Mouse (Mus musculus) layer of hippocampus, adult 9-10 months (tissue): Measurements from ENCODE around the gene Nmu.

Source experiments
- DNase-seq: peaks from one replicate; pipeline ENCODE4 v3.0.0; 2022; ENCODE audit warnings: low spot score

Nmu gene

GRCm38 (mm10) chr5:76363453-76364104 is at the start of gene Nmu:
TSS of gene Nmu (minus strand) at chr5:76363788.
- no peak for DNase-seq

GRCm38 (mm10) chr5:76411697-76412096 is 48.1 kb upstream of the Nmu start:
- no peak for DNase-seq

- no peak for DNase-seq
Measured at GRCm38 (mm10) chr5:76394382-76394781, 30.8 kb upstream of the Nmu start.

- no peak for DNase-seq
Measured at GRCm38 (mm10) chr5:76389041-76389795, 25.6 kb upstream of the Nmu start.

- no peak for DNase-seq
Measured at GRCm38 (mm10) chr5:76388474-76388873, 24.9 kb upstream of the Nmu start.

- DNase-seq, result no peak
Measured at GRCm38 (mm10) chr5:76383673-76384072, 20.1 kb upstream of the Nmu start.

GRCm38 (mm10) chr5:76381836-76382235 is 18.2 kb upstream of the Nmu start:
- no peak for DNase-seq

- DNase-seq, result no peak
Measured at GRCm38 (mm10) chr5:76379216-76379615, 15.6 kb upstream of the Nmu start.

GRCm38 (mm10) chr5:76369215-76369840 is 5.7 kb upstream of the Nmu start:
- no peak for DNase-seq

- DNase-seq, result no peak
Measured at GRCm38 (mm10) chr5:76365406-76365805, 1.8 kb upstream of the Nmu start.

GRCm38 (mm10) chr5:76360786-76361185 is 2.8 kb downstream of the Nmu start:
- no peak for DNase-seq

GRCm38 (mm10) chr5:76360057-76360456 is 3.5 kb downstream of the Nmu start:
- DNase-seq, result no peak

- DNase-seq, result no peak
Measured at GRCm38 (mm10) chr5:76351953-76352611, 11.5 kb downstream of the Nmu start.

- DNase-seq, result no peak
Measured at GRCm38 (mm10) chr5:76351537-76351936, 12.1 kb downstream of the Nmu start.

- DNase-seq, result no peak
Measured at GRCm38 (mm10) chr5:76346137-76346536, 17.5 kb downstream of the Nmu start.

GRCm38 (mm10) chr5:76340931-76341330 is 22.7 kb downstream of the Nmu start:
- DNase-seq, result no peak

GRCm38 (mm10) chr5:76337100-76337499 is 26.5 kb downstream of the Nmu start:
- no peak for DNase-seq

- DNase-seq, result no peak
Measured at GRCm38 (mm10) chr5:76333833-76334232, 29.8 kb downstream of the Nmu start.

GRCm38 (mm10) chr5:76330953-76331352 is 32.6 kb downstream of the Nmu start, which contains the start of gene Pdcl2:
TSS of gene Pdcl2 (minus strand) at chr5:76331156.
- DNase-seq, result no peak

- no peak for DNase-seq
Measured at GRCm38 (mm10) chr5:76327296-76327695, 36.3 kb downstream of the Nmu start.

- no peak for DNase-seq
Measured at GRCm38 (mm10) chr5:76325113-76325512, 38.5 kb downstream of the Nmu start.
